Mouse (Mus musculus) MN1 (cell line): Measurements from ENCODE around the gene Map1s.
"Not testable (repeated sequence)": the region's sequence is repeated elsewhere in the genome, so short reads cannot be mapped to it uniquely, and the experiment has no call there.

Experiments used
- DNase-seq: peaks from one replicate; pipeline ENCODE4 v3.0.0-alpha.2; 2016; ENCODE audit warnings: low spot score

Gene Map1s

GRCm38 (mm10) chr8:70879500-70879899 is 26.2 kb upstream of the Map1s start:
- no peak for DNase-seq

GRCm38 (mm10) chr8:70880126-70880525 is 25.6 kb upstream of the Map1s start:
- DNase-seq: peak; percentile 70

- DNase-seq: peak; percentile 74
Measured at GRCm38 (mm10) chr8:70880546-70880945, 25.2 kb upstream of the Map1s start.

- no peak for DNase-seq
Measured at GRCm38 (mm10) chr8:70884186-70884585, 21.5 kb upstream of the Map1s start.

- no peak for DNase-seq
Measured at GRCm38 (mm10) chr8:70884683-70885082, 21.0 kb upstream of the Map1s start.

- DNase-seq: no peak
Measured at GRCm38 (mm10) chr8:70885612-70886011, 20.1 kb upstream of the Map1s start.

GRCm38 (mm10) chr8:70887669-70888068 is 18.1 kb upstream of the Map1s start:
- DNase-seq: no peak

GRCm38 (mm10) chr8:70890656-70891055 is 15.1 kb upstream of the Map1s start:
- DNase-seq: no peak

GRCm38 (mm10) chr8:70891356-70891755 is 14.4 kb upstream of the Map1s start:
- no peak for DNase-seq

GRCm38 (mm10) chr8:70892022-70892895 is 13.5 kb upstream of the Map1s start, which contains the start of gene Slc5a5:
Gene Slc5a5, minus strand, starts transcription at chr8:70892757.
- DNase-seq: no peak

- DNase-seq: no peak
Measured at GRCm38 (mm10) chr8:70892896-70893655, 12.7 kb upstream of the Map1s start.

- DNase-seq: peak; percentile 85
Measured at GRCm38 (mm10) chr8:70893656-70894384, 11.9 kb upstream of the Map1s start.

GRCm38 (mm10) chr8:70894385-70894720 is 11.4 kb upstream of the Map1s start:
- DNase-seq: no peak

GRCm38 (mm10) chr8:70894771-70895545 is 10.8 kb upstream of the Map1s start:
- no peak for DNase-seq

GRCm38 (mm10) chr8:70895571-70896259 is 10.0 kb upstream of the Map1s start:
- DNase-seq: not testable (repeated sequence)

GRCm38 (mm10) chr8:70896316-70897020 is 9.3 kb upstream of the Map1s start:
- DNase-seq: peak; percentile 57

- peak; percentile 99 for DNase-seq
Measured at GRCm38 (mm10) chr8:70897021-70897680, 8.6 kb upstream of the Map1s start, which contains the start of gene Rpl18a. Gene Rpl18a, minus strand, starts transcription at chr8:70897412.

- peak; percentile 87 for DNase-seq
Measured at GRCm38 (mm10) chr8:70897681-70898413, 7.9 kb upstream of the Map1s start.

GRCm38 (mm10) chr8:70898661-70899198 is 7.0 kb upstream of the Map1s start:
- DNase-seq: no peak
